Mouse (Mus musculus) hindbrain, embryonic 15.5 days (tissue): ENCODE measurements at regions not wholly inside any gene's neighbourhood (a gene's known extent, or its start where the extent isn't known, plus 50 kb on each side); places are given as distances from the start of the nearest gene placed in this dataset.

Experiments
- ATAC-seq: fragments of 200-750 bp; cut with Nextera tagmentation; 2 replicates; pipeline ENCODE4 v1.8.0; 2017; ENCODE audit warnings: low read depth, moderate number of reproducible peaks, moderate TSS enrichment; ENCODE audit not compliant: low FRiP score
- H3K27ac ChIP-seq: fragments of 300-500 bp; sonication (generic); replicated peaks from 2 replicates; pipeline ENCODE4 v1.5.1; 2015; ENCODE audit warnings: mild to moderate bottlenecking, inconsistent platforms
- H3K27me3 ChIP-seq: fragments of 300-500 bp; sonication (generic); 2 replicates; pipeline ENCODE4 v1.6.1; 2015; ENCODE audit warnings: control low read depth, inconsistent platforms
- H3K36me3 ChIP-seq: fragments of 300-500 bp; sonication (generic); 2 replicates; pipeline ENCODE4 v1.6.1; 2015; ENCODE audit warnings: control low read depth, inconsistent platforms
- H3K4me1 ChIP-seq: fragments of 300-500 bp; sonication (generic); replicated peaks from 2 replicates; pipeline ENCODE4 v1.6.1; 2015; ENCODE audit warnings: control low read depth, inconsistent platforms
- H3K4me2 ChIP-seq: fragments of 300-500 bp; sonication (generic); 2 replicates; pipeline ENCODE4 v1.6.1; 2015; ENCODE audit warnings: moderate library complexity, mild to moderate bottlenecking, inconsistent platforms
- H3K4me3 ChIP-seq: fragments of 300-500 bp; sonication (generic); 2 replicates; pipeline ENCODE4 v1.5.1; 2015; ENCODE audit warnings: mild to moderate bottlenecking, inconsistent platforms
- H3K9ac ChIP-seq: fragments of 300-500 bp; sonication (generic); 2 replicates; pipeline ENCODE4 v1.6.1; 2015; ENCODE audit warnings: inconsistent platforms
- H3K9me3 ChIP-seq: fragments of 300-500 bp; sonication (generic); 2 replicates; pipeline ENCODE4 v1.6.1; 2016; ENCODE audit warnings: control low read depth, inconsistent platforms
- WGBS: fragments of 180-500 bp; shearing (Covaris S2); methylation state at CpG from one replicate; pipeline ENCODE4 v1.1.7; 2015; 5-methylcytosine and 5-hydroxymethylcytosine counted together

DNA sequence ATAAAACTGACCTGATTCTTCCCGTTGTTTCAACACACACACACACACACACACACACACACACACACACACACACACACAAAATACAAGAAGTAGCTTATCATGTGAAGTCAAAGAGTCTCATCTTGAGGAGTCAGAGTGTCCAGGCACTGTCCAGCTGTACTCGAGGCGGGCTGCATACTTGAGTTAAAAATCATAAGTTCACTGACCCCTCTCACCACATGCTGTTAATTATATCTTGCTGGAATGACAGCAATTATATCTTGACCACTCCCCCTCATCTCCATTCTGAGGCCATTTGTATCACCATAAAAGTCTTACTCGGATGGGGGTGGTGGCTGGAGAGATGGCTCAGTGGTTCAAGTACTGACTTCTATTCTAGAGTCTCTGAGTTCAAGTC, 58.5 kb upstream of the P3h2 start:
- H3K4me2 ChIP-seq = no peak overlapping the region
- WGBS = 69% methylated on average over 4 of the region's 4 CpGs
- H3K27me3 ChIP-seq = no peaks in the 10 kb centered on the region
- ATAC-seq = no peak
- H3K36me3 ChIP-seq = no peaks in the 10 kb centered on the region
- H3K9ac ChIP-seq = no peak overlapping the region
- no peaks in the 10 kb centered on the region for H3K9me3 ChIP-seq
- H3K27ac ChIP-seq = no peak overlapping the region
- no peaks in the 10 kb centered on the region for H3K4me1 ChIP-seq
- H3K4me3 ChIP-seq = no peak overlapping the region

DNA sequence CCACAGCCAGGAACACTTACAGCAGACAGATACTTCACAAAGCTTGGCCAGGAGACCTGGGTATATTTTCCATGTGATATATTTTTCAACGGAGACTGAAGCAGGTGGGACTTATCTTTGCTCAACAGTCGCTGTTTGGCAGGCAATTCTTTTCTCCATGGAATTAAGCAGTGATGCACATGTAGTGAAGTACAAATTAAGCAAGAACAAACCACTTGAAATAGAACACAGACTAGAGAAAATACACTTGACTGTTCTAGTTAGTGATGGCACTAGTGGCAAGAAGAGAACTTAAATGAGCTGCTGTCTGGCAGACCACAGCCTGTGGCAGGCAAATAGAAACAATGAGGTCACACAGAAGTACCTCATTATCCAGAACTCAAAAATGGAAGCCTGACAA, 57.8 kb upstream of the P3h2 start:
- no peak for ATAC-seq
- H3K36me3 ChIP-seq = no peaks in the 10 kb centered on the region
- H3K4me1 ChIP-seq = no peaks in the 10 kb centered on the region
- no peaks in the 10 kb centered on the region for H3K9me3 ChIP-seq
- H3K27me3 ChIP-seq = no peaks in the 10 kb centered on the region
- WGBS = 83% methylated on average over 2 of the region's 2 CpGs
- no peak overlapping the region for H3K4me2 ChIP-seq
- H3K4me3 ChIP-seq = no peak overlapping the region
- no peak overlapping the region for H3K27ac ChIP-seq
- no peak overlapping the region for H3K9ac ChIP-seq

DNA sequence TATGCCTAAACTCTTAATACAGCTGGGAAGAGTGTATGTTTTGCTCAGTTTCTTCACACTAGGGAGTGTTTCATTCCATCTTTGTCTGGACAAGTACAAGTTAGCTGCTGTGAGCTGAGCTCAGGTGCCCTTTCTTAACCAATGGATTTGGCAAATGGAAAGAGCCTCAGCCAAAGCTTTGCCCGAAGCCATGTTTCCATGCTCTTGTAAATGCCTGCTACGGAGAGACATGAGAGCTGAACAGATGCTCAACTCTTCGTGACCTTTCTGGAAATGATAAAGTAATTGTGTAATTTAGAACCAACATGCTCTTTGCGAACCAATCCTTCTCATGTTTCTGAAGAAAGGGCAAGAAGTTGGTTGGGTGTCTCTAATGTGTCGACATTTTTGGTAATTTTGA, 52.0 kb upstream of the P3h2 start:
- no peak for ATAC-seq
- Histone ChIP-seq H3K4me1 (no peaks in the 10 kb centered on the region), H3K4me3 (no peak overlapping the region), H3K4me2 (no peak overlapping the region), H3K36me3 (no peaks in the 10 kb centered on the region), H3K9ac (no peak overlapping the region), H3K27ac (no peak overlapping the region), H3K9me3 (no peaks in the 10 kb centered on the region), H3K27me3 (no peaks in the 10 kb centered on the region)
- 83% methylated on average over 5 of the region's 5 CpGs for WGBS
